Mouse (Mus musculus): ENCODE measurements around the gene Ripk3. TPM values are rescaled to one million over a fixed set of nuclear protein-coding genes. Genes with fewer than 3 reads are reported as not detected.

The Ripk3 gene
- polyA plus RNA-seq, 1 experiment from 2014 or later, result 32.7 TPM

GRCm38 (mm10) chr14:55757566-55757965, 31.1 kb downstream of the Ripk3 start:
- Histone ChIP-seq H3K9me3 (replicated peaks; ENCODE audit: control insufficient read depth, low read length) (no peaks in the 10 kb centered on the region), H3K4me1 (ENCODE audit: control insufficient read depth, insufficient read depth, low read length) (peaks cover 13% of the 10 kb centered on the region), H3K4me3 (replicated peaks; ENCODE audit: low read length) (no peak overlapping the region), H3K9ac (ENCODE audit: low read length) (no peak overlapping the region), H3K27me3 (ENCODE audit: control insufficient read depth, insufficient read depth, low read length) (peaks cover 13% of the 10 kb centered on the region; the same call in 1 of the 2 replicates), H3K36me3 (ENCODE audit: control insufficient read depth, insufficient read depth, low read length) (peaks cover 12% of the 10 kb centered on the region), H3K4me2 (ENCODE audit: low read depth, low read length) (0 out of 2 replicates have a peak overlapping the region, but pooled peaks have one; percentile 44), H3K27ac (ENCODE audit: low read length) (peak overlapping the region; percentile 76)
- ATAC-seq (ENCODE audit: insufficient read depth, low FRiP score), result no peak
- WGBS, result 71% methylated on average over 6 of the region's 6 CpGs

- H3K9ac ChIP-seq (ENCODE audit: low read length), result 0 out of 2 replicates have a peak overlapping the region, but pooled peaks have one; percentile 6
- H3K4me3 ChIP-seq (replicated peaks; ENCODE audit: low read length), result no peak overlapping the region
- 83% methylated on average over 10 of the region's 10 CpGs for WGBS
- peak overlapping the region; percentile 90; the same call in 1 of the 2 replicates for H3K4me2 ChIP-seq (ENCODE audit: low read depth, low read length)
- peaks cover 25% of the 10 kb centered on the region for H3K4me1 ChIP-seq (ENCODE audit: control insufficient read depth, insufficient read depth, low read length)
- no peaks in the 10 kb centered on the region for H3K27me3 ChIP-seq (ENCODE audit: control insufficient read depth, insufficient read depth, low read length)
- H3K36me3 ChIP-seq (ENCODE audit: control insufficient read depth, insufficient read depth, low read length), result peaks cover 3% of the 10 kb centered on the region
- no peak overlapping the region for H3K27ac ChIP-seq (ENCODE audit: low read length)
- H3K9me3 ChIP-seq (replicated peaks; ENCODE audit: control insufficient read depth, low read length), result no peaks in the 10 kb centered on the region
- ATAC-seq (ENCODE audit: insufficient read depth, low FRiP score), result no peak
These were observed 41.4 kb downstream of the Ripk3 start for GRCm38 (mm10) chr14:55747051-55747847.

- Histone ChIP-seq H3K9me3 (replicated peaks; ENCODE audit: control insufficient read depth, low read length) (no peaks in the 10 kb centered on the region), H3K27me3 (ENCODE audit: control insufficient read depth, insufficient read depth, low read length) (no peaks in the 10 kb centered on the region), H3K4me1 (ENCODE audit: control insufficient read depth, insufficient read depth, low read length) (peaks cover 25% of the 10 kb centered on the region), H3K27ac (ENCODE audit: low read length) (peak overlapping the region; percentile 16; the same call in 1 of the 2 replicates), H3K4me2 (ENCODE audit: low read depth, low read length) (peak overlapping the region; percentile 90), H3K9ac (ENCODE audit: low read length) (peak overlapping the region; percentile 79), H3K4me3 (replicated peaks; ENCODE audit: low read length) (peak overlapping the region; percentile 88), H3K36me3 (ENCODE audit: control insufficient read depth, insufficient read depth, low read length) (peaks cover 2% of the 10 kb centered on the region; the same call in 1 of the 2 replicates)
- under 1% methylated on average over 31 of the region's 31 CpGs for WGBS
- no peak for ATAC-seq (ENCODE audit: insufficient read depth, low FRiP score)
These were observed 42.8 kb downstream of the Ripk3 start for GRCm38 (mm10) chr14:55745861-55746237.

GRCm38 (mm10) chr14:55745180-55745860, 43.3 kb downstream of the Ripk3 start, which contains the start of the genes Dhrs1 and Nop9:
TSS of gene Dhrs1 (minus strand) at chr14:55745690.
TSS of gene Nop9 (plus strand) at chr14:55745693.
- Histone ChIP-seq H3K4me1 (ENCODE audit: control insufficient read depth, insufficient read depth, low read length) (peaks cover 25% of the 10 kb centered on the region), H3K9ac (ENCODE audit: low read length) (peak within 1 kb of the TSS; percentile 79), H3K4me2 (ENCODE audit: low read depth, low read length) (peak within 1 kb of the TSS; percentile 90), H3K4me3 (replicated peaks; ENCODE audit: low read length) (peak within 1 kb of the TSS; percentile 88), H3K27me3 (ENCODE audit: control insufficient read depth, insufficient read depth, low read length) (no peaks in the 10 kb centered on the region), H3K9me3 (replicated peaks; ENCODE audit: control insufficient read depth, low read length) (no peaks in the 10 kb centered on the region), H3K27ac (ENCODE audit: low read length) (peak within 1 kb of the TSS; percentile 18; the same call in 1 of the 2 replicates), H3K36me3 (ENCODE audit: control insufficient read depth, insufficient read depth, low read length) (peaks cover 2% of the 10 kb centered on the region; the same call in 1 of the 2 replicates)
- 1% methylated on average over 48 of the region's 48 CpGs for WGBS
- peak; percentile 92 for ATAC-seq (ENCODE audit: insufficient read depth, low FRiP score)

GRCm38 (mm10) chr14:55743711-55744110, 45.0 kb downstream of the Ripk3 start:
- Histone ChIP-seq H3K36me3 (ENCODE audit: control insufficient read depth, insufficient read depth, low read length) (peaks cover 6% of the 10 kb centered on the region; the same call in 1 of the 2 replicates), H3K4me1 (ENCODE audit: control insufficient read depth, insufficient read depth, low read length) (peaks cover 25% of the 10 kb centered on the region), H3K4me3 (replicated peaks; ENCODE audit: low read length) (peak overlapping the region; percentile 20), H3K27ac (ENCODE audit: low read length) (no peak overlapping the region), H3K4me2 (ENCODE audit: low read depth, low read length) (peak overlapping the region; percentile 90), H3K9ac (ENCODE audit: low read length) (peak overlapping the region; percentile 65; the same call in 1 of the 2 replicates), H3K27me3 (ENCODE audit: control insufficient read depth, insufficient read depth, low read length) (no peaks in the 10 kb centered on the region), H3K9me3 (replicated peaks; ENCODE audit: control insufficient read depth, low read length) (no peaks in the 10 kb centered on the region)
- peak; percentile 77; the same call in 1 of the 2 replicates for ATAC-seq (ENCODE audit: insufficient read depth, low FRiP score)
- 17% methylated on average over 10 of the region's 10 CpGs for WGBS

GRCm38 (mm10) chr14:55737086-55737687, 51.5 kb downstream of the Ripk3 start:
- H3K9me3 ChIP-seq (replicated peaks; ENCODE audit: control insufficient read depth, low read length), result no peaks in the 10 kb centered on the region
- no peak overlapping the region for H3K9ac ChIP-seq (ENCODE audit: low read length)
- no peaks in the 10 kb centered on the region for H3K4me1 ChIP-seq (ENCODE audit: control insufficient read depth, insufficient read depth, low read length)
- no peak overlapping the region for H3K4me3 ChIP-seq (replicated peaks; ENCODE audit: low read length)
- H3K4me2 ChIP-seq (ENCODE audit: low read depth, low read length), result no peak overlapping the region
- H3K27ac ChIP-seq (ENCODE audit: low read length), result no peak overlapping the region
- no peak for ATAC-seq (ENCODE audit: insufficient read depth, low FRiP score)
- H3K36me3 ChIP-seq (ENCODE audit: control insufficient read depth, insufficient read depth, low read length), result peaks cover 6% of the 10 kb centered on the region; the same call in 1 of the 2 replicates
- no peaks in the 10 kb centered on the region for H3K27me3 ChIP-seq (ENCODE audit: control insufficient read depth, insufficient read depth, low read length)
- 77% methylated on average over 9 of the region's 9 CpGs for WGBS

GRCm38 (mm10) chr14:55735758-55736157, 52.9 kb downstream of the Ripk3 start:
- Histone ChIP-seq H3K4me2 (ENCODE audit: low read depth, low read length) (no peak overlapping the region), H3K27me3 (ENCODE audit: control insufficient read depth, insufficient read depth, low read length) (no peaks in the 10 kb centered on the region), H3K4me3 (replicated peaks; ENCODE audit: low read length) (no peak overlapping the region), H3K36me3 (ENCODE audit: control insufficient read depth, insufficient read depth, low read length) (peaks cover 4% of the 10 kb centered on the region; the same call in 1 of the 2 replicates), H3K9ac (ENCODE audit: low read length) (no peak overlapping the region), H3K9me3 (replicated peaks; ENCODE audit: control insufficient read depth, low read length) (no peaks in the 10 kb centered on the region), H3K27ac (ENCODE audit: low read length) (no peak overlapping the region), H3K4me1 (ENCODE audit: control insufficient read depth, insufficient read depth, low read length) (no peaks in the 10 kb centered on the region)
- ATAC-seq (ENCODE audit: insufficient read depth, low FRiP score), result no peak
- 64% methylated on average over 4 of the region's 4 CpGs for WGBS

GRCm38 (mm10) chr14:55735334-55735733, 53.3 kb downstream of the Ripk3 start:
- WGBS, result 30% methylated on average over 3 of the region's 3 CpGs
- Histone ChIP-seq H3K4me3 (replicated peaks; ENCODE audit: low read length) (no peak overlapping the region), H3K9ac (ENCODE audit: low read length) (no peak overlapping the region), H3K4me1 (ENCODE audit: control insufficient read depth, insufficient read depth, low read length) (no peaks in the 10 kb centered on the region), H3K27ac (ENCODE audit: low read length) (no peak overlapping the region), H3K36me3 (ENCODE audit: control insufficient read depth, insufficient read depth, low read length) (peaks cover 4% of the 10 kb centered on the region; the same call in 1 of the 2 replicates), H3K9me3 (replicated peaks; ENCODE audit: control insufficient read depth, low read length) (no peaks in the 10 kb centered on the region), H3K27me3 (ENCODE audit: control insufficient read depth, insufficient read depth, low read length) (no peaks in the 10 kb centered on the region), H3K4me2 (ENCODE audit: low read depth, low read length) (no peak overlapping the region)
- no peak for ATAC-seq (ENCODE audit: insufficient read depth, low FRiP score)
